ENCODE assay signal across 15 mouse cellular contexts in the genomic region with DNA sequence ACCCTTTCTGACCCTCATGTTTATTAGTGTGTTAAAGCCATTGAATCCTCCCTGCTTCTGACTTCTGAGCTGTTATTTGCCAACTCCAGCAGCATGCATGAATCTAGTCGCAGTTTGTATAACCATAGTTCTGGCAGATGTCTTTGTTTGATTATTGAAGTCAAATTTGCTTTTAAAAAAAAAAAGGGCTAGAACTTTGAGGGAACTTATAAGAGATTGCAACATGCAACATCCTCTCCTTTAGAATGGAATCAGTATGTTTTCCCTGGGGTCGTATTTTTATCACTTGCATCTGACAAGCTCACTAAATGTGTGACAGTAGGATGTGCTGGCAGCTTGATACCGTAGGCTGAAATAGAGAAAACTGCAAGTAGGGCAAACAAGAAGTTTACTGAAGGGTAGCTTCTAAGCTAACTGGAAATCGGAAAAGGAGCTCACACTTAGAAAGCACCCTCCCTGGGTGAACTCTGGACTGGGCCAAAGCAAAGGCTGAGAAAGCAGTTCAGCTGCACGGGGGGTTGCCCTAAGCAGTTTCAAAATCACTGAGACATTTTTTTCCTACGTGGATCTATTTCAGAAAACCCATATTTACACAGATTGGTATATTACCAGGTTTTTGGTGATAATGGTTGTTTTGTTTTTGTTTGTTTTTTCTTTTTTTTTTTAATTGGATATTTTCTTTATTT.
A peak's percentile ranks its signal among the peaks of the same experiment; 100 is the strongest.
DNase-seq lines count a peak whose midpoint lies in the region; ATAC-seq lines count a peak whose summit lies in the region.
"Had no signal": no experiment of that assay in that cellular context is flagged by ENCODE, and none has a peak within 500 bp of the region (broad histone marks: within the 10 kb centered on the region; RNA-seq: fewer than 3 reads in every experiment).

No protein-coding gene starts in this region.

- no peak overlapping the region for H3K9ac ChIP-seq in kidney, embryonic 15.5 days
- H3K9ac ChIP-seq in neural tube, embryonic 15.5 days (replicated peaks), result no peak overlapping the region
- H3K9ac ChIP-seq in intestine, embryonic 15.5 days, result no peak overlapping the region
- H3K9ac ChIP-seq in midbrain, embryonic 11.5 days (ENCODE audit: low read length), result no peak overlapping the region
- H3K9ac ChIP-seq: embryonic facial prominence, embryonic 13.5 days; limb, embryonic 13.5 days; liver, embryonic 14.5 days had no signal

- H3K27me3 ChIP-seq in kidney, embryonic 15.5 days, result no peaks in the 10 kb centered on the region
- no peaks in the 10 kb centered on the region for H3K27me3 ChIP-seq in neural tube, embryonic 15.5 days (replicated peaks)
- H3K27me3 ChIP-seq in intestine, embryonic 15.5 days (replicated peaks), result no peaks in the 10 kb centered on the region
- H3K27me3 ChIP-seq in midbrain, embryonic 11.5 days (ENCODE audit: control insufficient read depth, insufficient read depth, low read length), result no peaks in the 10 kb centered on the region
- H3K27me3 ChIP-seq: embryonic facial prominence, embryonic 13.5 days; limb, embryonic 13.5 days had no signal

- 76% methylated on average over 6 of the region's 6 CpGs for WGBS in kidney, embryonic 15.5 days
- WGBS in neural tube, embryonic 15.5 days, result 76% methylated on average over 6 of the region's 6 CpGs
- 62% methylated on average over 6 of the region's 6 CpGs for WGBS in intestine, embryonic 15.5 days
- WGBS in midbrain, embryonic 11.5 days, result 81% methylated on average over 6 of the region's 6 CpGs

- no peak overlapping the region for H3K4me3 ChIP-seq in kidney, embryonic 15.5 days (replicated peaks)
- H3K4me3 ChIP-seq in neural tube, embryonic 15.5 days (replicated peaks), result no peak overlapping the region
- H3K4me3 ChIP-seq in intestine, embryonic 15.5 days (replicated peaks), result no peak overlapping the region
- H3K4me3 ChIP-seq in midbrain, embryonic 11.5 days (ENCODE audit: low read depth, low read length), result no peak overlapping the region
- H3K4me3 ChIP-seq: embryonic facial prominence, embryonic 13.5 days; limb, embryonic 13.5 days had no signal

- H3K4me2 ChIP-seq in kidney, embryonic 15.5 days, result no peak overlapping the region
- H3K4me2 ChIP-seq in neural tube, embryonic 15.5 days, result no peak overlapping the region
- no peak overlapping the region for H3K4me2 ChIP-seq in intestine, embryonic 15.5 days (replicated peaks)
- no peak overlapping the region for H3K4me2 ChIP-seq in midbrain, embryonic 11.5 days
- H3K4me2 ChIP-seq: embryonic facial prominence, embryonic 13.5 days; limb, embryonic 13.5 days had no signal

- no peak overlapping the region; the same call in 1 of the 2 replicates for H3K27ac ChIP-seq in kidney, embryonic 15.5 days
- H3K27ac ChIP-seq in neural tube, embryonic 15.5 days (replicated peaks), result 0 out of 2 replicates have a peak overlapping the region, but pooled peaks have one; percentile 33
- peak overlapping the region; percentile 23; the same call in 1 of the 2 replicates for H3K27ac ChIP-seq in intestine, embryonic 15.5 days
- H3K27ac ChIP-seq in midbrain, embryonic 11.5 days (ENCODE audit: low read depth, low read length), result no peak overlapping the region
- H3K27ac ChIP-seq: embryonic facial prominence, embryonic 13.5 days; limb, embryonic 13.5 days; liver, embryonic 14.5 days had no signal

- H3K4me1 ChIP-seq in kidney, embryonic 15.5 days, result 0 out of 2 replicates have a peak, but pooled peaks cover 8% of the 10 kb centered on the region
- no peaks in the 10 kb centered on the region for H3K4me1 ChIP-seq in neural tube, embryonic 15.5 days
- H3K4me1 ChIP-seq in intestine, embryonic 15.5 days (replicated peaks), result no peaks in the 10 kb centered on the region
- H3K4me1 ChIP-seq in midbrain, embryonic 11.5 days (ENCODE audit: control insufficient read depth, insufficient read depth, low read length), result no peaks in the 10 kb centered on the region
- H3K4me1 ChIP-seq: embryonic facial prominence, embryonic 13.5 days; limb, embryonic 13.5 days had no signal

- ATAC-seq in kidney, embryonic 15.5 days (replicated peaks; ENCODE audit: low FRiP score), result no peak
- no peak for ATAC-seq in neural tube, embryonic 15.5 days (ENCODE audit: low FRiP score)
- no peak for ATAC-seq in intestine, embryonic 15.5 days
- no peak for ATAC-seq in midbrain, embryonic 11.5 days (ENCODE audit: low FRiP score)

- peak; percentile 30 to 31 for DNase-seq in kidney, adult 8-10 months
- no peak for DNase-seq in neural tube, embryonic 10.5 days (ENCODE audit: extremely low spot score, low spot score)
- DNase-seq in midbrain, embryonic 11.5 days (ENCODE audit: low spot score, missing footprints), result no peak
- DNase-seq in thymus, postnatal 14 days, result no peak
- DNase-seq: adrenal gland, postnatal 36 days; cerebellum, adult 8-10 months; gastrocnemius, postnatal 25 days; thymus, postnatal 4 days had no signal

- H3K36me3 ChIP-seq in kidney, embryonic 15.5 days, result peaks cover 17% of the 10 kb centered on the region
- no peaks in the 10 kb centered on the region for H3K36me3 ChIP-seq in neural tube, embryonic 15.5 days
- no peaks in the 10 kb centered on the region for H3K36me3 ChIP-seq in intestine, embryonic 15.5 days
- no peaks in the 10 kb centered on the region for H3K36me3 ChIP-seq in midbrain, embryonic 11.5 days (ENCODE audit: control insufficient read depth, insufficient read depth, low read length)

- H3K9me3 ChIP-seq in kidney, embryonic 15.5 days (replicated peaks), result no peaks in the 10 kb centered on the region
- H3K9me3 ChIP-seq in neural tube, embryonic 15.5 days (replicated peaks), result no peaks in the 10 kb centered on the region
- no peaks in the 10 kb centered on the region for H3K9me3 ChIP-seq in intestine, embryonic 15.5 days
- H3K9me3 ChIP-seq in midbrain, embryonic 11.5 days (ENCODE audit: control insufficient read depth, low read length), result no peaks in the 10 kb centered on the region
- H3K9me3 ChIP-seq: embryonic facial prominence, embryonic 13.5 days; G1E; limb, embryonic 13.5 days had no signal

Comparison
In these comparisons a context has a peak if more than half of its experiments do, and no peak if none do; other contexts are left out.
1. DNase-seq: peak in kidney, adult 8-10 months (2 of 2); none in neural tube, embryonic 10.5 days (single experiment), midbrain, embryonic 11.5 days (single experiment) and thymus, postnatal 14 days (single experiment).
2. H3K27ac ChIP-seq: peak in neural tube, embryonic 15.5 days (single experiment) and intestine, embryonic 15.5 days (single experiment); none in kidney, embryonic 15.5 days (single experiment) and midbrain, embryonic 11.5 days (single experiment).